Mouse (Mus musculus): ENCODE results near the gene Gm10644. TPM values are rescaled to one million over a fixed set of nuclear protein-coding genes. Genes with fewer than 3 reads are reported as not detected.

Gm10644 gene
- 0.23 and 0.37 TPM in 2 replicates for polyA plus RNA-seq (2014; fragmentation: Nextera tagmentation; extraction: Ambion mirVana)

DNA sequence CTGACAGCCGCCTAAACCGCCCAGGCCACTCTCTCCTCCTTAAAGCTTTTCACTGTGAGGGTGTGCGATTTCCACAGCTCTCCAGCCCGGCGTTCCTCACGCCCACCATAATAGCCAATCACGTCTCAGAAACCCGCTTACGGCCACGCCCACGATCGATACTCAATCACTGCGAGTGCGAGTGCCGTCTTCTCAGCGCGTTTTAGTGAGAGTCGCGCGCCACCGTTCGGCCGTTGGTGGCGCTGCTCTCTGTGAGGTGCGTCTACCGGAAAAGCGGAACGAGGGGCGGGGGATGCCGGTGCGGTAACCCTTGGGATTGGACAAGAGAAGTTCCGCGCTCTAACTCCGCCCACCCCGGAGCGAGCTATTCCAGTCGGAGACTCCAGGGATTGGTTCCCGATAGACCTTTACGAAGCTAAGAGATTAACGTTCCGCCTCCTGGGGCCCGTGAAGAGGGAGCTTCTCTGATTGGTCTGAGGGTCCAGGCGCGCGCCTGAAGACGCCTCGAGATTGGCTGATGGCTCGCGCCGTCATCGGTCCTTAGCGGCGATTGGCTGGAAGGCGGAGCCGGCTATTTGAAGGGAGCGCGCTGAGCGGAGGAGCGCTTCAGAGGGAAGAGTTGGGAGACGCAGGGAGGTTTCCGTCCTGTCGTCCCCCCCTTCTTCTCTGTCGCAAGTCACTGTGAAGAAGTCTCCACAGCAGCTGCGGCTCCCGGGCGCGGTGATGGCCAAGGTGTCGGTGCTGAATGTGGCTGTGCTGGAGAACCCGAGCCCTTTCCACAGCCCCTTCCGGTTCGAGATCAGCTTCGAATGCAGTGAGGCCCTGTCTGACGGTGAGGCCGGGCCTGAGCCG is at the start of gene Gm10644, which contains the start of gene Asf1b:
Gene Gm10644, minus strand, starts transcription at position 100 of the 852 bp plus-strand sequence.
Gene Asf1b, plus strand, starts transcription at position 402 of the 852 bp plus-strand sequence.
- WGBS = under 1% methylated on average over 74 of the region's 75 CpGs
- no peaks in the 10 kb centered on the region for H3K9me3 ChIP-seq (ENCODE audit: control insufficient read depth, low read length)
- DNase-seq (ENCODE audit: low spot score) (peak; percentile 96), ATAC-seq (replicated peaks; ENCODE audit: low FRiP score, low TSS enrichment, low read depth) (peak; percentile 99)
- peak within 1 kb of the TSS; percentile 56 for H3K9ac ChIP-seq (ENCODE audit: low read length)
- H3K27ac ChIP-seq (ENCODE audit: low read depth) = no peak within 1 kb of the TSS
- H3K27me3 ChIP-seq (replicated peaks; ENCODE audit: control insufficient read depth, insufficient read depth, low read length) = no peaks in the 10 kb centered on the region
- no peaks in the 10 kb centered on the region for H3K36me3 ChIP-seq (ENCODE audit: control insufficient read depth, insufficient read depth, low read length)
- peaks cover 10% of the 10 kb centered on the region for H3K4me1 ChIP-seq (replicated peaks; ENCODE audit: control insufficient read depth, insufficient read depth, low read length)
- H3K4me2 ChIP-seq (ENCODE audit: low read length) = peak within 1 kb of the TSS; percentile 72
- H3K4me3 ChIP-seq (ENCODE audit: low read depth, low read length) = peak within 1 kb of the TSS; percentile 74

DNA sequence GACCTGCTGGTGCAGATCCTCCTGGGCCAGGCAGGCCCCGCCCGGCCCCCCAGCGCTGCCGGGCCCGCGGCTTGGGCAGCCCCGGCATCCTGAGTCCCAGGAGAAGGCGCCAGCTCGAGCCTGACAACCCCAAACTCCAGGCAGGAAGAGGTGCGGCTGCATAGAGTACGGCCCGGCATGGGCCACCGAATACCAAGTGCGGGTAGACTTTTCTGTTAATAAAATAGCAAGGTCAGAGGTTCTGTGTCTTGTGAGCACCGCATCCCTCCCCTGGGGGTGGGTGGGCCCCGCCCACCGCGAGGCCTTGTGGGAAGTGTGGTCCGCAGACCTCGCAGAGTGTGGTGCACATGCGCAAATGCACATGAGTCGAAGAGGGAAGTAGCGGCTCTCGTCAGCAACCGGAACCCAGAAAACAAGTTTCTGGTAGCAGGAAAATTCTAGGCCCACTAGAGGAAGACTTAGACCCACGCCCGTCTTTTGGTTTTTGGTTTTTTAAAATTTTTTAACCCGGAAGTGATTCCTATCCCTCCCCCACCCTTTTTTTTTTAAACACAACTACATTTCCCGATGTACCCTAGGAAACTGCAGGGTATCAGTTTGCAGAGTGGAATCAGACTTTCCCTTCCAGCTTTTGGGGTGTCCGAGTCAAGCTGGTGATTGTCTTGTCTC is 49.7 kb upstream of the Gm10644 start:
- peak; percentile 94 for DNase-seq (ENCODE audit: low spot score)
- Histone ChIP-seq H3K9me3 (ENCODE audit: control insufficient read depth, low read length) (no peaks in the 10 kb centered on the region), H3K4me1 (replicated peaks; ENCODE audit: control insufficient read depth, insufficient read depth, low read length) (peaks cover 9% of the 10 kb centered on the region), H3K36me3 (ENCODE audit: control insufficient read depth, insufficient read depth, low read length) (peaks cover 20% of the 10 kb centered on the region), H3K4me2 (ENCODE audit: low read length) (peak overlapping the region; percentile 70), H3K9ac (ENCODE audit: low read length) (peak overlapping the region; percentile 43), H3K4me3 (ENCODE audit: low read depth, low read length) (peak overlapping the region; percentile 42), H3K27me3 (replicated peaks; ENCODE audit: control insufficient read depth, insufficient read depth, low read length) (no peaks in the 10 kb centered on the region), H3K27ac (ENCODE audit: low read depth) (peak overlapping the region; percentile 85)
- WGBS = 2% methylated on average over 30 of the region's 30 CpGs
- ATAC-seq (replicated peaks; ENCODE audit: low FRiP score, low TSS enrichment, low read depth) = peak; percentile 77

- Histone ChIP-seq H3K9ac (ENCODE audit: low read length) (peak overlapping the region; percentile 43), H3K36me3 (ENCODE audit: control insufficient read depth, insufficient read depth, low read length) (peaks cover 26% of the 10 kb centered on the region), H3K4me3 (ENCODE audit: low read depth, low read length) (peak overlapping the region; percentile 42; the same call in 1 of the 2 replicates), H3K27me3 (replicated peaks; ENCODE audit: control insufficient read depth, insufficient read depth, low read length) (no peaks in the 10 kb centered on the region), H3K27ac (ENCODE audit: low read depth) (no peak overlapping the region), H3K9me3 (ENCODE audit: control insufficient read depth, low read length) (no peaks in the 10 kb centered on the region), H3K4me2 (ENCODE audit: low read length) (peak overlapping the region; percentile 70), H3K4me1 (replicated peaks; ENCODE audit: control insufficient read depth, insufficient read depth, low read length) (peaks cover 18% of the 10 kb centered on the region)
- 80% methylated on average over 6 of the region's 6 CpGs for WGBS
- ATAC-seq (replicated peaks; ENCODE audit: low FRiP score, low TSS enrichment, low read depth) = no peak
- DNase-seq (ENCODE audit: low spot score) = no peak
Measured at GRCm38 (mm10) chr8:84003612-84004246, 48.7 kb upstream of the Gm10644 start.

DNA sequence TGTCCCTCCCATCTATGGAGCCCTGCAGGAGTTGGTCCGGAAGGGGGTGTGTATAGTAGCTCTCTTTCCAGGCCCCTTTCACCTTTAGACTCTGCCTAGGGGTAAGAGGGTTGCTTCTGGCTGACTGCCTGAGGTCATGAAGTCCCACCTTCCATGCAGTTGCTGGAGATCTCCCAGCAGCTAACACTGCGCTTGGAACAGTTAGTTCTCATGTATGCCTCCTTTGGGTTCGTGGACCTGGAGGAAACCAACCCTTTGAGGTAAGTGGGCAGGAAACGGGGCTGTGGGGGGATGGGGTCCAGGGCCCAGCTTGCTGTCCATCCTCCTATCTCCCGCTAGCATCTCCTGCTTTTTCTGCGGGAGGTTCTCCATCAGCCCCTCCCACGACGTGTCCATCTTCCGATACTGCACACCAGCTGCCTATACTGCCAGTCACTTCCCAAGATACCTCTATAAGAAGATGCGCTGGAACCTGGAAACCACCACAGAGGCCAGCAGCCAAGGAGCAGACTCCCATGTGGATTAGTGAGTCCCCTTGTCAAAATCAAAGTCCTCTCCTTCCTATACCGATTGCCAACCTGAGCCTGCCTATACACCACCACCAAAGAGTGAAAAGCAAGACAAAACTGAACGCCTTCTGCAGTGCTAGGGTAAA is 48.1 kb upstream of the Gm10644 start:
- Histone ChIP-seq H3K36me3 (ENCODE audit: control insufficient read depth, insufficient read depth, low read length) (peaks cover 26% of the 10 kb centered on the region), H3K9ac (ENCODE audit: low read length) (no peak overlapping the region), H3K27ac (ENCODE audit: low read depth) (no peak overlapping the region), H3K4me3 (ENCODE audit: low read depth, low read length) (no peak overlapping the region), H3K4me2 (ENCODE audit: low read length) (no peak overlapping the region), H3K4me1 (replicated peaks; ENCODE audit: control insufficient read depth, insufficient read depth, low read length) (peaks cover 19% of the 10 kb centered on the region), H3K9me3 (ENCODE audit: control insufficient read depth, low read length) (no peaks in the 10 kb centered on the region), H3K27me3 (replicated peaks; ENCODE audit: control insufficient read depth, insufficient read depth, low read length) (no peaks in the 10 kb centered on the region)
- DNase-seq (ENCODE audit: low spot score) = no peak
- 69% methylated on average over 12 of the region's 12 CpGs for WGBS
- no peak for ATAC-seq (replicated peaks; ENCODE audit: low FRiP score, low TSS enrichment, low read depth)

GRCm38 (mm10) chr8:84001281-84002000 is 46.4 kb upstream of the Gm10644 start, which contains the start of gene 1700067K01Rik:
Gene 1700067K01Rik, plus strand, starts transcription at chr8:84001502.
- ATAC-seq (replicated peaks; ENCODE audit: low FRiP score, low TSS enrichment, low read depth) = no peak

DNA sequence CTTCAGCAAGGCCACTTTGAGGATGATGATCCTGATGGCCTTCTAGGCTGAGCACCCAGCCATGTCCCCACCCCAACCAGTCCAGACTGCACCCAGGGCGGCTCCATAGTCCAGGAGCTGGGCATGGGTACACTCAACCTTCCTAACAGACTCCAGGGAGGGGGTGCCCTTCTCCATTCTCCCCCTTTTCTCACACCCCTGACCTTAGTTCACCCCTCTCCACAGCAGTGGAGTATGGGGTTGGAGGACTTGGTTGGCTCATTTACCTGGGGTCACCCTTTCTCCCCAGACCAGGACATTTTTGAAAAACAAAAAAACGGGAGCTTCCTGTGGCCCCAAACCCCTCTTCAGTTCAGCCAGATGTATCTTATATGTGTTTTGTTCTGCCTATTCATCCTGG is 44.8 kb upstream of the Gm10644 start:
- Histone ChIP-seq H3K4me1 (replicated peaks; ENCODE audit: control insufficient read depth, insufficient read depth, low read length) (peaks cover 21% of the 10 kb centered on the region), H3K9ac (ENCODE audit: low read length) (no peak overlapping the region), H3K4me2 (ENCODE audit: low read length) (no peak overlapping the region), H3K27ac (ENCODE audit: low read depth) (no peak overlapping the region), H3K4me3 (ENCODE audit: low read depth, low read length) (no peak overlapping the region), H3K9me3 (ENCODE audit: control insufficient read depth, low read length) (no peaks in the 10 kb centered on the region), H3K36me3 (ENCODE audit: control insufficient read depth, insufficient read depth, low read length) (peaks cover 30% of the 10 kb centered on the region), H3K27me3 (replicated peaks; ENCODE audit: control insufficient read depth, insufficient read depth, low read length) (no peaks in the 10 kb centered on the region)
- 95% methylated on average over 2 of the region's 2 CpGs for WGBS
- ATAC-seq (replicated peaks; ENCODE audit: low FRiP score, low TSS enrichment, low read depth) = no peak
- DNase-seq (ENCODE audit: low spot score) = no peak

More at GRCm38 (mm10) chr8:84001281-84002000, 46.4 kb upstream of the Gm10644 start, which contains the start of gene 1700067K01Rik:
- Histone ChIP-seq H3K36me3 (ENCODE audit: control insufficient read depth, insufficient read depth, low read length) (peaks cover 26% of the 10 kb centered on the region), H3K4me1 (replicated peaks; ENCODE audit: control insufficient read depth, insufficient read depth, low read length) (peaks cover 19% of the 10 kb centered on the region), H3K9me3 (ENCODE audit: control insufficient read depth, low read length) (no peaks in the 10 kb centered on the region), H3K9ac (ENCODE audit: low read length) (no peak within 1 kb of the TSS), H3K4me2 (ENCODE audit: low read length) (no peak within 1 kb of the TSS), H3K27me3 (replicated peaks; ENCODE audit: control insufficient read depth, insufficient read depth, low read length) (no peaks in the 10 kb centered on the region), H3K27ac (ENCODE audit: low read depth) (no peak within 1 kb of the TSS), H3K4me3 (ENCODE audit: low read depth, low read length) (no peak within 1 kb of the TSS)
- no peak for DNase-seq (ENCODE audit: low spot score)
- WGBS = 43% methylated on average over 61 of the region's 61 CpGs

- no peaks in the 10 kb centered on the region for H3K27me3 ChIP-seq (replicated peaks; ENCODE audit: control insufficient read depth, insufficient read depth, low read length)
- H3K27ac ChIP-seq (ENCODE audit: low read depth) = no peak overlapping the region
- peaks cover 36% of the 10 kb centered on the region for H3K36me3 ChIP-seq (ENCODE audit: control insufficient read depth, insufficient read depth, low read length)
- peak overlapping the region; percentile 76 for H3K4me3 ChIP-seq (ENCODE audit: low read depth, low read length)
- no peaks in the 10 kb centered on the region for H3K9me3 ChIP-seq (ENCODE audit: control insufficient read depth, low read length)
- 63% methylated on average over 16 of the region's 16 CpGs for WGBS
- ATAC-seq (replicated peaks; ENCODE audit: low FRiP score, low TSS enrichment, low read depth) = no peak
- peak overlapping the region; percentile 68 for H3K4me2 ChIP-seq (ENCODE audit: low read length)
- peak overlapping the region; percentile 62 for H3K9ac ChIP-seq (ENCODE audit: low read length)
- no peak for DNase-seq (ENCODE audit: low spot score)
- H3K4me1 ChIP-seq (replicated peaks; ENCODE audit: control insufficient read depth, insufficient read depth, low read length) = peaks cover 20% of the 10 kb centered on the region
Measured at GRCm38 (mm10) chr8:83999057-83999705, 44.2 kb upstream of the Gm10644 start.
